Mouse (Mus musculus) small intestine, adult 2 months (tissue): ENCODE measurements around the gene Cobl.

Experiments
- CTCF ChIP-seq: fragments of 200-500 bp; IDR thresholded peaks from 2 replicates; pipeline ENCODE4 v1.5.1; 2012; ENCODE audit warnings: low read depth, mild to moderate bottlenecking, control low read depth, inconsistent platforms, low read length, moderate library complexity, mixed read lengths; ENCODE audit not compliant: insufficient replicate concordance, insufficient read length; ENCODE audit errors: extremely low read depth
- POLR2A ChIP-seq: fragments of 200-500 bp; IDR thresholded peaks from 2 replicates; pipeline ENCODE4 v1.6.1; 2012; ENCODE audit warnings: low read depth, mild to moderate bottlenecking, control low read depth, inconsistent platforms, low read length, moderate library complexity

DNA sequence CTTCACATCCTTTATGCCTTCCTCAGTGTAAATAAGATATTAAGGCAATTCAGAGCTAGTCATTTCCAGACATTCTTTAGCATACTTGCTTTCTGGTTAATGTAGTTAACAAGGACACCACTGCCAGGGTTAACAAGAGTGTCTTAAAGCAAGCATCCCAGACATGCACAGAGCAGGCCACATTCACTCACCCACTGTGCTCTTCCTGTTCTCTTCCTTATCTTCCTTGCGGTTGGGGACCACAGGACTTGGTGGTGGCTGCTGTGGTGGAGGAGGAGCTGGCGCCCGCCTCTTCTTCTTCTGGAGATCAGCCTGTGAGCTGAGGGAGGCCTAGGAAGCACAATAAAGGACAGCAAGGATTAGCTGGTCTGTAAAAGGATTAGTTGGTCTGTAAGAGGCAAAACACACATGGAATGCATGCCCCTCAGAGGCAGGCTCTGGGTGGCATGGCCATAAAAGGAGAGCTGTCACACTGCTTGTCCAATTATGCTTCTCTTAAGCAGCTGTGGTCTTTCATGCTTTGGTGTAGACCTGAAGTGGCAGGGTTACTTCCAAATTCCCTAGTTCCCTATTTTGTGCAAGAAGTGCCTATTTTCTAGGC is 155.2 kb downstream of the Cobl start:
- TF ChIP-seq CTCF (no peak), POLR2A (no peak)
